Mouse (Mus musculus): ENCODE results near the gene Hist1h2ai. TPM values are rescaled to one million over a fixed set of nuclear protein-coding genes. Genes with fewer than 3 reads are reported as not detected.
"Not testable (repeated sequence)": the region's sequence is repeated elsewhere in the genome, so short reads cannot be mapped to it uniquely, and the experiment has no call there.

Gene Hist1h2ai
- total and polyA plus RNA-seq, 3 experiments: 8.2 to 1,435 TPM; not detected in 1

GRCm38 (mm10) chr13:21745006-21745405 lies 28.8 kb downstream of the Hist1h2ai start:
- Histone ChIP-seq H3K36me3 (ENCODE audit: control insufficient read depth in 1 of 2, insufficient read depth in 2 of 2, low read length in 2 of 2) (peaks cover 0 to 26% of the 10 kb centered on the region in 2 experiments; a peak in 2 of 4 replicates), H3K9ac (ENCODE audit: control insufficient read depth, low read depth, low read length, poor library complexity, severe bottlenecking) (no peak overlapping the region), H3K27ac (ENCODE audit: control insufficient read depth, low read depth, low read length) (no peak overlapping the region), H3K4me3 (ENCODE audit: control insufficient read depth in 1 of 2, insufficient read depth in 1 of 2, low read depth in 2 of 2, low read length in 2 of 2) (no peak overlapping the region), H3K27me3 (ENCODE audit: control insufficient read depth in 1 of 2, insufficient read depth in 2 of 2, low read length in 2 of 2) (no peaks in the 10 kb centered on the region), H3K79me2 (ENCODE audit: control insufficient read depth, insufficient read depth, low read length, poor library complexity) (no peaks in the 10 kb centered on the region; the same call in 1 of the 2 replicates), H3K4me1 (ENCODE audit: control insufficient read depth in 1 of 2, insufficient read depth in 2 of 2, low read length in 2 of 2) (peaks cover 6 to 17% of the 10 kb centered on the region in 2 experiments; a peak in 3 of 4 replicates), H3K9me3 (replicated peaks; ENCODE audit: insufficient read depth, low read length) (no peaks in the 10 kb centered on the region)
- TF ChIP-seq KAT2A (conservative IDR thresholded peaks at IDR 0.05; ENCODE audit: low read depth, low read length) (no peak), CHD1 (IDR thresholded peaks at IDR 0.05; ENCODE audit: low read depth, low read length) (no peak), TAL1 (IDR thresholded peaks at IDR 0.05; ENCODE audit: low read length) (peak; percentile 62), CTCF (IDR thresholded peaks at IDR 0.05 in 2 of 3, conservative IDR thresholded peaks at IDR 0.05 in 1 of 3; ENCODE audit: control insufficient read depth in 1 of 3, insufficient read depth in 1 of 3, low read depth in 2 of 3, low read length in 3 of 3, poor library complexity in 1 of 3, severe bottlenecking in 1 of 3) (no peak)
- peak; percentile 44 for DNase-seq (ENCODE audit: low read depth, low spot score)

- Histone ChIP-seq H3K79me2 (ENCODE audit: control insufficient read depth, insufficient read depth, low read length, poor library complexity) (no peaks in the 10 kb centered on the region; the same call in 1 of the 2 replicates), H3K4me1 (ENCODE audit: control insufficient read depth in 1 of 2, insufficient read depth in 2 of 2, low read length in 2 of 2) (peaks cover 6 to 20% of the 10 kb centered on the region in 2 experiments; a peak in 3 of 4 replicates), H3K27me3 (ENCODE audit: control insufficient read depth in 1 of 2, insufficient read depth in 2 of 2, low read length in 2 of 2) (no peaks in the 10 kb centered on the region), H3K9me3 (replicated peaks; ENCODE audit: insufficient read depth, low read length) (no peaks in the 10 kb centered on the region), H3K27ac (ENCODE audit: control insufficient read depth, low read depth, low read length) (peak overlapping the region; percentile 88), H3K4me3 (ENCODE audit: control insufficient read depth in 1 of 2, insufficient read depth in 1 of 2, low read depth in 2 of 2, low read length in 2 of 2) (peak overlapping the region; percentile 3 to 59), H3K36me3 (ENCODE audit: control insufficient read depth in 1 of 2, insufficient read depth in 2 of 2, low read length in 2 of 2) (peaks cover 0 to 29% of the 10 kb centered on the region in 2 experiments; a peak in 2 of 4 replicates), H3K9ac (ENCODE audit: control insufficient read depth, low read depth, low read length, poor library complexity, severe bottlenecking) (peak overlapping the region; percentile 77)
- peak; percentile 84 for DNase-seq (ENCODE audit: low read depth, low spot score)
- TF ChIP-seq MEF2A (IDR thresholded peaks at IDR 0.05; ENCODE audit: extremely low read depth, insufficient replicate concordance, low read depth, low read length, poor library complexity, severe bottlenecking) (no peak), POLR2A (IDR thresholded peaks at IDR 0.05; ENCODE audit: control insufficient read depth in 1 of 2, insufficient read depth in 1 of 2, low read depth in 1 of 2, low read length in 2 of 2, poor library complexity in 1 of 2) (peak; percentile 52 to 88; a peak in 3 of 4 replicates)
These were observed 33.4 kb downstream of the Hist1h2ai start for GRCm38 (mm10) chr13:21749387-21750158.

DNA sequence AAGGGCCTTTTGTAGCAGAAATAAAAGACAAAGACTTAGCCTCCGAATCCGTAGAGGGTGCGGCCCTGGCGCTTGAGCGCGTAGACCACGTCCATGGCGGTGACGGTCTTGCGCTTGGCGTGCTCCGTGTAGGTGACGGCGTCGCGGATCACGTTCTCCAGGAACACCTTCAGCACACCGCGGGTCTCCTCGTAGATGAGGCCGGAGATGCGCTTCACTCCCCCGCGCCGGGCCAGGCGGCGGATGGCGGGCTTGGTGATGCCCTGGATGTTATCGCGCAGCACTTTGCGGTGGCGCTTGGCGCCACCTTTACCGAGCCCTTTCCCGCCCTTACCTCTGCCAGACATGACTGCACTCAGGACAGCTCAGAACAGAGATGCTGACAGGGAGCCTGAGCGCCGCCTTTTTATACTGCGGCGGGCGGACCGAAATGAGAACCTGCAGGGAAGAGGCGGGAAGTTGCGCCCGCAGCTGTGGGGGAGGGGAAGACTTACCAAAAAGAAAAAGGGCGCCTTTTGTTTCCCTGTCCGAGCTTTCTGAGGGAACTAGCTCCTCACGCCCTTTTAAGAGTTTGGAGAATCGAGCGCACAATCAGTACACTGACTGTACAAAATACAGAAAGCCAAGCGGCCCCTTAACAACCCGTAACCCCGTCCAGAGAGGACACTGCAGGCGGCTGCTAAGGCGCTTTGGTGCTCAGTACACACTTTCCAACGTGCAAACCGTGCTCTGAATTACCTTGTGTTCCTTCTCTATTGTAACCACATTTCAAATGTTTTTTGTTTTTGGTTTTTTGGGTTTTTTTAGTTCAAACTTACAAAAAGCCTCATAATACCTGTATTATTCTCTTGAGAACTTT lies 34.2 kb downstream of the Hist1h2ai start, which contains the start of gene Hist1h4k:
Gene Hist1h4k, minus strand, starts transcription at position 347 of the 859 bp plus-strand sequence.
- TF ChIP-seq POLR2A (IDR thresholded peaks at IDR 0.05; ENCODE audit: control insufficient read depth in 1 of 2, insufficient read depth in 1 of 2, low read depth in 1 of 2, low read length in 2 of 2, poor library complexity in 1 of 2) (peak; percentile 96 to 97), POLR2AphosphoS5 (IDR thresholded peaks at IDR 0.05; ENCODE audit: borderline replicate concordance, low read depth, low read length) (peak; percentile 91; the same call in 1 of the 2 replicates), TBP (IDR thresholded peaks at IDR 0.05; ENCODE audit: low read depth, low read length) (peak; percentile 98)
- peaks cover 0 to 30% of the 10 kb centered on the region in 2 experiments; a peak in 2 of 4 replicates for H3K36me3 ChIP-seq (ENCODE audit: control insufficient read depth in 1 of 2, insufficient read depth in 2 of 2, low read length in 2 of 2)
- not testable (repeated sequence) for H3K79me2 ChIP-seq (ENCODE audit: control insufficient read depth, insufficient read depth, low read length, poor library complexity); H3K27me3 ChIP-seq (ENCODE audit: control insufficient read depth in 1 of 2, insufficient read depth in 2 of 2, low read length in 2 of 2); H3K9me3 ChIP-seq (replicated peaks; ENCODE audit: insufficient read depth, low read length)
- peak; percentile 94 for DNase-seq (ENCODE audit: low read depth, low spot score)
- peak within 1 kb of the TSS; percentile 98 for H3K27ac ChIP-seq (ENCODE audit: control insufficient read depth, low read depth, low read length)
- peak within 1 kb of the TSS; percentile 80 for H3K9ac ChIP-seq (ENCODE audit: control insufficient read depth, low read depth, low read length, poor library complexity, severe bottlenecking)
- H3K4me1 ChIP-seq (ENCODE audit: control insufficient read depth in 1 of 2, insufficient read depth in 2 of 2, low read length in 2 of 2): peaks cover 2 to 21% of the 10 kb centered on the region in 2 experiments; a peak in 3 of 4 replicates
- H3K4me3 ChIP-seq (ENCODE audit: control insufficient read depth in 1 of 2, insufficient read depth in 1 of 2, low read depth in 2 of 2, low read length in 2 of 2): peak within 1 kb of the TSS; percentile 6 to 59
